Mouse (Mus musculus) lung, postnatal 36 days (tissue): Measurements from ENCODE around the gene Slc38a3.

Source experiments
- DNase-seq: peaks from one replicate; pipeline ENCODE4 v3.0.0; 2022; ENCODE audit warnings: mixed read lengths

Gene Slc38a3

GRCm38 (mm10) chr9:107634406-107635278, 34.7 kb downstream of the Slc38a3 start:
- DNase-seq: no peak

GRCm38 (mm10) chr9:107633661-107634405, 35.5 kb downstream of the Slc38a3 start:
- DNase-seq: peak; percentile 40

- DNase-seq: peak; percentile 93
Measured at GRCm38 (mm10) chr9:107633091-107633660, 36.2 kb downstream of the Slc38a3 start.

- peak; percentile 85 for DNase-seq
Measured at GRCm38 (mm10) chr9:107632478-107632877, 36.9 kb downstream of the Slc38a3 start.

GRCm38 (mm10) chr9:107631861-107632260, 37.5 kb downstream of the Slc38a3 start:
- DNase-seq: no peak

GRCm38 (mm10) chr9:107631311-107631826, 38.0 kb downstream of the Slc38a3 start:
- no peak for DNase-seq

GRCm38 (mm10) chr9:107630576-107630975, 38.8 kb downstream of the Slc38a3 start:
- DNase-seq: no peak

- DNase-seq: peak; percentile 37
Measured at GRCm38 (mm10) chr9:107629901-107630425, 39.4 kb downstream of the Slc38a3 start.

- no peak for DNase-seq
Measured at GRCm38 (mm10) chr9:107629411-107629730, 40.0 kb downstream of the Slc38a3 start.

GRCm38 (mm10) chr9:107628721-107629410, 40.5 kb downstream of the Slc38a3 start:
- peak; percentile 79 for DNase-seq

- no peak for DNase-seq
Measured at GRCm38 (mm10) chr9:107627387-107628255, 41.7 kb downstream of the Slc38a3 start.

- peak; percentile 94 for DNase-seq
Measured at GRCm38 (mm10) chr9:107626844-107627277, 42.5 kb downstream of the Slc38a3 start.

GRCm38 (mm10) chr9:107626158-107626843, 43.0 kb downstream of the Slc38a3 start:
- DNase-seq: no peak

- peak; percentile 55 for DNase-seq
Measured at GRCm38 (mm10) chr9:107625351-107626128, 43.8 kb downstream of the Slc38a3 start.

GRCm38 (mm10) chr9:107624951-107625350, 44.4 kb downstream of the Slc38a3 start:
- no peak for DNase-seq

GRCm38 (mm10) chr9:107624539-107624938, 44.8 kb downstream of the Slc38a3 start:
- peak; percentile 86 for DNase-seq

GRCm38 (mm10) chr9:107620954-107621353, 48.4 kb downstream of the Slc38a3 start:
- peak; percentile 61 for DNase-seq

GRCm38 (mm10) chr9:107619546-107619879, 49.8 kb downstream of the Slc38a3 start:
- no peak for DNase-seq

- peak; percentile 76 for DNase-seq
Measured at GRCm38 (mm10) chr9:107618778-107619545, 50.4 kb downstream of the Slc38a3 start.
